ENCODE assay signal across 10 mouse cellular contexts in genomic region chr2:132043101-132043621, GRCm38 (mm10). TPM values are rescaled to one million over a fixed set of nuclear protein-coding genes. Genes with fewer than 3 reads are reported as not detected.
A peak's percentile ranks its signal among the peaks of the same experiment; 100 is the strongest.
DNase-seq lines count a peak whose midpoint lies in the region; ATAC-seq and TF ChIP-seq lines count a peak whose summit lies in the region.
"Had no signal": no experiment of that assay in that cellular context is flagged by ENCODE, and none has a peak within 500 bp of the region (broad histone marks: within the 10 kb centered on the region; RNA-seq: fewer than 3 reads in every experiment).

No protein-coding gene starts in this region.

- H3K9me3 ChIP-seq in intestine, embryonic 15.5 days, result no peaks in the 10 kb centered on the region
- no peaks in the 10 kb centered on the region for H3K9me3 ChIP-seq in midbrain, postnatal 0 days (ENCODE audit: low read length)
- H3K9me3 ChIP-seq: liver, embryonic 15.5 days had no signal

- H3K9ac ChIP-seq in intestine, embryonic 15.5 days, result no peak overlapping the region
- H3K9ac ChIP-seq in midbrain, postnatal 0 days (replicated peaks; ENCODE audit: low read length, poor library complexity, severe bottlenecking), result no peak overlapping the region
- H3K9ac ChIP-seq: liver, embryonic 15.5 days had no signal

- intact Hi-C loops in left cerebral cortex, postnatal 14 days (cut with DNase I), result no loop called here

- TF ChIP-seq CTCF in midbrain, postnatal 0 days (IDR thresholded peaks at IDR 0.05), result no peak

- 25% methylated on average over 13 of the region's 13 CpGs for WGBS in intestine, embryonic 15.5 days
- 41% methylated on average over 13 of the region's 13 CpGs for WGBS in midbrain, postnatal 0 days

- H3K27ac ChIP-seq in intestine, embryonic 15.5 days, result peak overlapping the region; percentile 81
- H3K27ac ChIP-seq in midbrain, postnatal 0 days (ENCODE audit: low read depth, low read length), result peak overlapping the region; percentile 26; the same call in 1 of the 2 replicates
- H3K27ac ChIP-seq: liver, embryonic 15.5 days had no signal

- H3K4me2 ChIP-seq in intestine, embryonic 15.5 days (replicated peaks), result peak overlapping the region; percentile 27; the same call in 1 of the 2 replicates
- H3K4me2 ChIP-seq in midbrain, postnatal 0 days (ENCODE audit: low read depth, low read length, poor library complexity, severe bottlenecking), result no peak overlapping the region
- H3K4me2 ChIP-seq: liver, embryonic 15.5 days had no signal

- no peak overlapping the region for H3K4me3 ChIP-seq in intestine, embryonic 15.5 days (replicated peaks)
- H3K4me3 ChIP-seq in midbrain, postnatal 0 days (ENCODE audit: low read depth, low read length), result no peak overlapping the region
- H3K4me3 ChIP-seq: liver, embryonic 15.5 days had no signal

- no peaks in the 10 kb centered on the region for H3K27me3 ChIP-seq in intestine, embryonic 15.5 days (replicated peaks)
- no peaks in the 10 kb centered on the region for H3K27me3 ChIP-seq in midbrain, postnatal 0 days (ENCODE audit: insufficient read depth, low read length)
- H3K27me3 ChIP-seq: liver, embryonic 15.5 days; Patski had no signal

- ATAC-seq in intestine, embryonic 15.5 days, result peak; percentile 92
- ATAC-seq in midbrain, postnatal 0 days (ENCODE audit: low FRiP score), result peak; percentile 80
- ATAC-seq: Patski had no signal

- DNase-seq in adrenal gland, postnatal 10 days, result peak; percentile 87
- peak; percentile 41 to 42 for DNase-seq in cerebellum, postnatal 36 days
- DNase-seq in gastrocnemius, postnatal 4 days (ENCODE audit: low spot score in 2 of 2), result peak; percentile 78 to 89
- DNase-seq in left cerebral cortex, postnatal 14 days (ENCODE audit: low spot score in 2 of 2), result peak; percentile 54 to 60
- DNase-seq in midbrain, postnatal 0 days (ENCODE audit: low spot score), result peak; percentile 85
- peak; percentile 24 for DNase-seq in urinary bladder, postnatal 10 days (ENCODE audit: low spot score)
- no peak for DNase-seq in spleen, postnatal 36 days (ENCODE audit: low spot score in 2 of 2)

- H3K4me1 ChIP-seq in intestine, embryonic 15.5 days (replicated peaks), result 0 out of 2 replicates have a peak, but pooled peaks cover 4% of the 10 kb centered on the region
- no peaks in the 10 kb centered on the region; the same call in 1 of the 2 replicates for H3K4me1 ChIP-seq in midbrain, postnatal 0 days (ENCODE audit: insufficient read depth, low read length)

- H3K36me3 ChIP-seq in intestine, embryonic 15.5 days, result no peaks in the 10 kb centered on the region
- H3K36me3 ChIP-seq in midbrain, postnatal 0 days (ENCODE audit: insufficient read depth, low read length), result no peaks in the 10 kb centered on the region
- H3K36me3 ChIP-seq: liver, embryonic 15.5 days had no signal

RNA-seq across cellular contexts. Expression of gene Rassf2, which starts 13.1 kb away (rescaled TPM):
- 10 to 100 TPM; 14.6 to 15.1 TPM for total RNA-seq in adrenal gland, postnatal 10 days (2021)
- total RNA-seq in gastrocnemius, postnatal 4 days (2021), result 10 to 100 TPM; 31.6 to 32.5 TPM
- 7.6 and 8.0 TPM in 2 replicates for polyA plus RNA-seq in intestine, embryonic 15.5 days (2015; fragmentation: Nextera tagmentation; extraction: Ambion mirVana)
- 10 to 100 TPM; 32.6 to 34.5 TPM for total RNA-seq in left cerebral cortex, postnatal 14 days (2021)
- total RNA-seq in midbrain, postnatal 0 days (2014; rRNA removed), result 32.0 and 37.8 TPM in 2 replicates
- polyA plus RNA-seq in midbrain, postnatal 0 days (2015; fragmentation: Nextera tagmentation; extraction: Ambion mirVana), result 15.9 and 16.7 TPM in 2 replicates

Comparison
In these comparisons a context has a peak if more than half of its experiments do, and no peak if none do; other contexts are left out.
1. DNase-seq: peak in adrenal gland, postnatal 10 days (single experiment), cerebellum, postnatal 36 days (2 of 2), gastrocnemius, postnatal 4 days (2 of 2), left cerebral cortex, postnatal 14 days (2 of 2), midbrain, postnatal 0 days (single experiment) and urinary bladder, postnatal 10 days (single experiment); none in spleen, postnatal 36 days (0 of 2).